Mouse (Mus musculus): ENCODE data around the gene Pkig. TPM values are rescaled to one million over a fixed set of nuclear protein-coding genes. Genes with fewer than 3 reads are reported as not detected.

Pkig gene
- total and polyA plus RNA-seq, 3 experiments, result 225 to 364 (median 227) TPM

GRCm38 (mm10) chr2:163617232-163617863, 40.8 kb upstream of the Pkig start (continued):
- TF ChIP-seq MXI1 (IDR thresholded peaks at IDR 0.05; ENCODE audit: low read depth, low read length) (no peak), RCOR1 (conservative IDR thresholded peaks at IDR 0.05; ENCODE audit: low read depth, low read length) (0 out of 2 replicates have a peak, but pooled peaks have one; percentile 17), MYC (IDR thresholded peaks at IDR 0.05; ENCODE audit: low read depth, low read length) (no peak), ELF1 (IDR thresholded peaks at IDR 0.05; ENCODE audit: low read depth, low read length) (no peak), CTCF (conservative IDR thresholded peaks at IDR 0.05 in 1 of 2, IDR thresholded peaks at IDR 0.05 in 1 of 2; ENCODE audit: low read depth in 2 of 2, low read length in 2 of 2) (no peak), PAX5 (IDR thresholded peaks at IDR 0.05; ENCODE audit: low read length) (no peak), USF2 (conservative IDR thresholded peaks at IDR 0.05; ENCODE audit: low read depth, low read length) (no peak), EP300 (IDR thresholded peaks at IDR 0.05; ENCODE audit: low read length) (no peak), RAD21 (IDR thresholded peaks at IDR 0.05; ENCODE audit: low read depth, low read length) (no peak), GABPA (IDR thresholded peaks at IDR 0.05; ENCODE audit: insufficient replicate concordance, low read depth, low read length) (no peak), SIN3A (IDR thresholded peaks at IDR 0.05; ENCODE audit: low read length) (peak; percentile 33; the same call in 1 of the 2 replicates), BHLHE40 (IDR thresholded peaks at IDR 0.05; ENCODE audit: low read depth, low read length) (peak; percentile 21; the same call in 1 of the 2 replicates), SMC3 (IDR thresholded peaks at IDR 0.05; ENCODE audit: low read depth, low read length) (peak; percentile 4; the same call in 1 of the 2 replicates), MAZ (IDR thresholded peaks at IDR 0.05; ENCODE audit: low read depth, low read length) (no peak), MAX (IDR thresholded peaks at IDR 0.05; ENCODE audit: low read length) (no peak), MEF2A (IDR thresholded peaks at IDR 0.05; ENCODE audit: borderline replicate concordance, low read depth, low read length) (no peak), MAFK (IDR thresholded peaks at IDR 0.05; ENCODE audit: insufficient replicate concordance, low read length) (no peak), ZNF384 (IDR thresholded peaks at IDR 0.05; ENCODE audit: low read depth, low read length) (no peak), ZKSCAN1 (IDR thresholded peaks at IDR 0.05; ENCODE audit: borderline replicate concordance, low read depth, low read length) (no peak), KAT2A (IDR thresholded peaks at IDR 0.05; ENCODE audit: insufficient replicate concordance, low read length) (0 out of 2 replicates have a peak, but pooled peaks have one; percentile 8), POLR2A (IDR thresholded peaks at IDR 0.05; ENCODE audit: low read depth, low read length) (peak; percentile 57)

GRCm38 (mm10) chr2:163617874-163618273, 40.3 kb upstream of the Pkig start:
- peak; percentile 16; the same call in 1 of the 2 replicates for TF ChIP-seq CHD2 (IDR thresholded peaks at IDR 0.05; ENCODE audit: low read length)
- TF ChIP-seq SIN3A (IDR thresholded peaks at IDR 0.05; ENCODE audit: low read length), result no peak
- TF ChIP-seq NRF1 (IDR thresholded peaks at IDR 0.05; ENCODE audit: low read depth, low read length), result no peak
- TF ChIP-seq POLR2AphosphoS2 (IDR thresholded peaks at IDR 0.05; ENCODE audit: low read depth, low read length), result peak; percentile 67; the same call in 1 of the 2 replicates
- TF ChIP-seq RCOR1 (conservative IDR thresholded peaks at IDR 0.05; ENCODE audit: low read depth, low read length), result peak; percentile 31; the same call in 1 of the 2 replicates
- TF ChIP-seq ZC3H11A (IDR thresholded peaks at IDR 0.05; ENCODE audit: low read depth, low read length), result no peak
- Histone ChIP-seq H3K27ac (ENCODE audit: insufficient read depth, low read depth) (no peak overlapping the region), H3K9ac (ENCODE audit: insufficient read depth, low read depth) (no peak overlapping the region), H3K4me2 (ENCODE audit: insufficient read depth, low read depth, poor library complexity, severe bottlenecking) (no peak overlapping the region), H3K9me3 (replicated peaks; ENCODE audit: low read length) (peaks cover 4% of the 10 kb centered on the region), H3K4me3 (replicated peaks in 1 of 3; ENCODE audit: low read depth in 2 of 3, low read length in 2 of 3, poor library complexity in 1 of 3) (no peak overlapping the region), H3K27me3 (replicated peaks) (no peaks in the 10 kb centered on the region), H3K79me2 (replicated peaks; ENCODE audit: control insufficient read depth, extremely low read depth, insufficient read depth, poor library complexity, severe bottlenecking) (peaks cover 5% of the 10 kb centered on the region; the same call in 1 of the 2 replicates), H3K36me3 (replicated peaks in 1 of 2; ENCODE audit: control insufficient read depth in 1 of 2, insufficient read depth in 1 of 2, low read length in 1 of 2) (peaks cover 81 to 97% of the 10 kb centered on the region in 2 experiments), H3K4me1 (ENCODE audit: control insufficient read depth in 1 of 2, insufficient read depth in 2 of 2) (no peaks in the 10 kb centered on the region)
- DNase-seq (ENCODE audit: extremely low read depth), result no peak
- dilution Hi-C loops (cut with MboI; ENCODE audit: extremely low pct_ligation_motif_present, extremely low pct_unique_long_range_greater_than_20kb, low sequenced_read_pairs), result no loop called here
- in situ Hi-C loops (cut with MboI; ENCODE audit: low pct_ligation_motif_present, low pct_unique_long_range_greater_than_20kb, low sequenced_read_pairs), result no loop called here

Data from CH12.LX (cell line).